Comparison of ENCODE assay signal across 16 mouse cellular contexts in the genomic region with DNA sequence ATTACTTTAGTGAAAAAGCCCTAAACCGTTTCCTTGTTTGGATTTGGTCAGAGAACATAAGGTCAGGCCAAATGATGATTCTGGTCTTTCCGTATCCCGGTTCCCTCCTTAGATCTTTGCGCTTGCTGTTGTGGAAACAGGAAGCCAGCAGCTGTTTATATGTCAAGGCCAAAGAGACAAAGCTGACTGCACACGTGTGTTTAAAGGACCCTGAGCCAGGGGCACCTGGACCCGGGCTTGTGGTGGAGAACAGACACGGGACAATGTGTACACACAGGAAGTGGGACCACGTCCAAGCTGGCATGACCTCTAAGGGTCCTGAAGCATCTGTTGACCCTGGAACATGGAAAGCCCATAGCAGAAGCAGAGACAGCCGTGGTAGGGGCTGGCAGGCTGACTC.
DNase-seq lines count a peak whose midpoint lies in the region; ATAC-seq and TF ChIP-seq lines count a peak whose summit lies in the region.
"Had no signal": no experiment of that assay in that cellular context is flagged by ENCODE, and none has a peak within 500 bp of the region (broad histone marks: within the 10 kb centered on the region; RNA-seq: fewer than 3 reads in every experiment).

No protein-coding gene starts in this region.

- H3K9me3 ChIP-seq in heart, postnatal 0 days (replicated peaks; ENCODE audit: control insufficient read depth, low read length): 0 out of 2 replicates have a peak, but pooled peaks cover 8% of the 10 kb centered on the region
- peaks cover 3% of the 10 kb centered on the region; the same call in 1 of the 2 replicates for H3K9me3 ChIP-seq in forebrain, embryonic 13.5 days (replicated peaks)
- H3K9me3 ChIP-seq: forebrain, embryonic 15.5 days; limb, embryonic 10.5 days; neural tube, embryonic 15.5 days had no signal

- 64% methylated on average over 9 of the region's 9 CpGs for WGBS in heart, postnatal 0 days
- 80% methylated on average over 9 of the region's 9 CpGs for WGBS in forebrain, embryonic 13.5 days

- no peaks in the 10 kb centered on the region for H3K27me3 ChIP-seq in heart, postnatal 0 days (ENCODE audit: control insufficient read depth, insufficient read depth, low read length)
- H3K27me3 ChIP-seq in forebrain, embryonic 13.5 days: no peaks in the 10 kb centered on the region
- H3K27me3 ChIP-seq: forebrain, embryonic 15.5 days; neural tube, embryonic 15.5 days had no signal

- peak; percentile 9 for DNase-seq in heart, postnatal 0 days (ENCODE audit: low spot score)
- no peak for DNase-seq in heart, postnatal 10 days
- DNase-seq in ovary, adult 18-20 months (ENCODE audit: low spot score): peak; percentile 11
- no peak for DNase-seq in ovary, postnatal 10 days (ENCODE audit: low spot score)
- peak; percentile 32 for DNase-seq in adrenal gland, postnatal 25 days
- peak; percentile 73 for DNase-seq in lung, postnatal 25 days (ENCODE audit: low spot score)
- no peak for DNase-seq in urinary bladder, postnatal 25 days (ENCODE audit: low spot score)
- DNase-seq: cerebellum, postnatal 36 days; layer of hippocampus, adult 9-11 months; right cerebral cortex, postnatal 25 days; thymus, postnatal 25 days had no signal

- H3K4me3 ChIP-seq in heart, postnatal 0 days (ENCODE audit: low read depth, low read length): no peak overlapping the region
- no peak overlapping the region for H3K4me3 ChIP-seq in forebrain, embryonic 13.5 days
- H3K4me3 ChIP-seq: forebrain, embryonic 15.5 days; limb, embryonic 10.5 days; neural tube, embryonic 15.5 days had no signal

- intact Hi-C loops in heart, postnatal 10 days (cut with DNase I): no loop called here

- no peaks in the 10 kb centered on the region for H3K36me3 ChIP-seq in heart, postnatal 0 days (replicated peaks; ENCODE audit: control insufficient read depth, insufficient read depth, low read length)
- H3K36me3 ChIP-seq in forebrain, embryonic 13.5 days (ENCODE audit: poor library complexity, severe bottlenecking): no peaks in the 10 kb centered on the region
- H3K36me3 ChIP-seq: forebrain, embryonic 15.5 days; limb, embryonic 10.5 days; neural tube, embryonic 15.5 days had no signal

- no peaks in the 10 kb centered on the region for H3K4me1 ChIP-seq in heart, postnatal 0 days (ENCODE audit: control insufficient read depth, insufficient read depth)
- H3K4me1 ChIP-seq in forebrain, embryonic 13.5 days: peaks cover 10% of the 10 kb centered on the region

- no peak overlapping the region for H3K9ac ChIP-seq in heart, postnatal 0 days (replicated peaks; ENCODE audit: low read depth, low read length)
- no peak overlapping the region for H3K9ac ChIP-seq in forebrain, embryonic 13.5 days
- H3K9ac ChIP-seq: forebrain, embryonic 15.5 days; neural tube, embryonic 15.5 days had no signal

- TF ChIP-seq CTCF in heart, postnatal 0 days (IDR thresholded peaks at IDR 0.05; ENCODE audit: low read depth): no peak

- TF ChIP-seq EP300 in heart, postnatal 0 days (IDR thresholded peaks at IDR 0.05; ENCODE audit: low read depth): no peak

- no peak overlapping the region for H3K27ac ChIP-seq in heart, postnatal 0 days (ENCODE audit: low read depth)
- H3K27ac ChIP-seq in forebrain, embryonic 13.5 days: no peak overlapping the region
- H3K27ac ChIP-seq: forebrain, embryonic 15.5 days; neural tube, embryonic 15.5 days had no signal

- no peak overlapping the region for H3K4me2 ChIP-seq in heart, postnatal 0 days (ENCODE audit: low read depth, low read length)
- H3K4me2 ChIP-seq in forebrain, embryonic 13.5 days: no peak overlapping the region
- H3K4me2 ChIP-seq: forebrain, embryonic 15.5 days; neural tube, embryonic 15.5 days had no signal

- no peak for ATAC-seq in heart, postnatal 0 days (ENCODE audit: insufficient read depth, low read depth)
- ATAC-seq in forebrain, embryonic 13.5 days: no peak
- ATAC-seq: forebrain, embryonic 15.5 days; intestine, postnatal 0 days had no signal

Comparison
In these comparisons a context has a peak if more than half of its experiments do, and no peak if none do; other contexts are left out.
1. DNase-seq: peak in heart, postnatal 0 days (single experiment), ovary, adult 18-20 months (single experiment), adrenal gland, postnatal 25 days (single experiment) and lung, postnatal 25 days (single experiment); none in heart, postnatal 10 days (0 of 2), ovary, postnatal 10 days (single experiment) and urinary bladder, postnatal 25 days (single experiment).